ENCODE assay signal across 8 mouse cellular contexts in genomic region chr11:3153666-3154397, GRCm38 (mm10). TPM values are rescaled to one million over a fixed set of nuclear protein-coding genes. Genes with fewer than 3 reads are reported as not detected.
DNase-seq lines count a peak whose midpoint lies in the region; ATAC-seq and TF ChIP-seq lines count a peak whose summit lies in the region.
"Not testable (repeated sequence)": the region's sequence is repeated elsewhere in the genome, so short reads cannot be mapped to it uniquely, and the experiment has no call there.

No protein-coding gene starts in this region.

- not testable (repeated sequence) for H3K4me1 ChIP-seq in embryonic facial prominence, embryonic 15.5 days; heart, adult 2 months (ENCODE audit: control insufficient read depth, insufficient read depth, low read length)

- not testable (repeated sequence) for TF ChIP-seq CTCF in heart, adult 2 months (IDR thresholded peaks at IDR 0.05)

- not testable (repeated sequence) for TF ChIP-seq POLR2A in heart, adult 2 months (IDR thresholded peaks at IDR 0.05; ENCODE audit: insufficient read depth, low read depth, low read length)

- not testable (repeated sequence) for TF ChIP-seq EP300 in heart, adult 2 months (IDR thresholded peaks at IDR 0.05; ENCODE audit: insufficient read depth, low read depth, low read length)

- H3K27ac ChIP-seq in embryonic facial prominence, embryonic 15.5 days (replicated peaks); heart, adult 2 months: not testable (repeated sequence)

- not testable (repeated sequence) for H3K36me3 ChIP-seq in embryonic facial prominence, embryonic 15.5 days; heart, adult 2 months (ENCODE audit: control insufficient read depth, insufficient read depth, low read length)

- not testable (repeated sequence) for H3K4me2 ChIP-seq in embryonic facial prominence, embryonic 15.5 days (replicated peaks)

- not testable (repeated sequence) for H3K9ac ChIP-seq in embryonic facial prominence, embryonic 15.5 days; heart, adult 2 months (ENCODE audit: low read depth, low read length)

- intact Hi-C loops in heart, adult 2 months (cut with DNase I); left cerebral cortex, postnatal 25 days (cut with DNase I): not testable (repeated sequence)

- not testable (repeated sequence) for H3K4me3 ChIP-seq in embryonic facial prominence, embryonic 15.5 days (replicated peaks); heart, adult 2 months

- 68% methylated on average over 1 of the region's 1 CpGs for WGBS in embryonic facial prominence, embryonic 15.5 days
- 62% methylated on average over 1 of the region's 1 CpGs for WGBS in heart, adult 2 months

- H3K27me3 ChIP-seq in embryonic facial prominence, embryonic 15.5 days; heart, adult 2 months (ENCODE audit: control insufficient read depth, insufficient read depth, low read length): not testable (repeated sequence)

- H3K9me3 ChIP-seq in embryonic facial prominence, embryonic 15.5 days (replicated peaks) = not testable (repeated sequence)

- DNase-seq in adrenal gland, adult (ENCODE audit: inconsistent age in 2 of 2, low spot score in 1 of 2) = peak; percentile 67 to 92
- peak; percentile 69 to 71 for DNase-seq in heart, adult 2 months
- peak; percentile 72 for DNase-seq in kidney, adult 11 months
- peak; percentile 74 to 78 for DNase-seq in left cerebral cortex, postnatal 25 days (ENCODE audit: low spot score in 2 of 2)
- peak; percentile 63 to 66 for DNase-seq in right cerebral cortex, postnatal 36 days (ENCODE audit: low spot score in 2 of 2)
- DNase-seq in urinary bladder, postnatal 36 days (ENCODE audit: low spot score in 2 of 2) = peak; percentile 74 to 84

- H3K79me2 ChIP-seq in heart, adult 2 months (replicated peaks; ENCODE audit: control insufficient read depth, insufficient read depth, low read length) = not testable (repeated sequence)

- peak; percentile 72 for ATAC-seq in embryonic facial prominence, embryonic 15.5 days (ENCODE audit: insufficient number of reproducible peaks, low FRiP score, low TSS enrichment, low read depth)
- ATAC-seq in megakaryocyte, adult 5-6 weeks (ENCODE audit: poor library complexity, severe bottlenecking) = peak; percentile 9

RNA-seq across cellular contexts. Expression of gene Sfi1, which starts 39.4 kb away (rescaled TPM):
- polyA plus RNA-seq in embryonic facial prominence, embryonic 15.5 days (2015; fragmentation: Nextera tagmentation; extraction: Ambion mirVana) = 18.1 and 18.6 TPM in 2 replicates
- 10 to 100 TPM; 17.3 to 17.4 TPM for total RNA-seq in heart, adult 2 months (2021)
- 11.3 and 13.0 TPM in 2 replicates for polyA plus RNA-seq in heart, adult 2 months (2012; rRNA removed)
- 10 to 100 TPM; 48.2 to 69.5 TPM for total RNA-seq in left cerebral cortex, postnatal 25 days (2021)
- total RNA-seq in megakaryocyte, adult 5-6 weeks (2015) = 6.0 and 12.5 TPM in 2 replicates
- 7.5 and 9.6 TPM in 2 replicates for total RNA-seq in megakaryocyte, adult 5-6 weeks (2017)

RNA-seq across cellular contexts. Expression of gene Eif4enif1, which starts 48.4 kb away (rescaled TPM):
- 50.3 and 50.4 TPM in 2 replicates for polyA plus RNA-seq in embryonic facial prominence, embryonic 15.5 days (2015; fragmentation: Nextera tagmentation; extraction: Ambion mirVana)
- 10 to 100 TPM; 36.4 to 43.6 TPM for total RNA-seq in heart, adult 2 months (2021)
- polyA plus RNA-seq in heart, adult 2 months (2012; rRNA removed) = 29.6 and 44.3 TPM in 2 replicates
- 10 to 100 TPM; 68.7 to 71.5 TPM for total RNA-seq in left cerebral cortex, postnatal 25 days (2021)
- total RNA-seq in megakaryocyte, adult 5-6 weeks (2015) = 76.8 and 80.1 TPM in 2 replicates
- 44.9 and 50.7 TPM in 2 replicates for total RNA-seq in megakaryocyte, adult 5-6 weeks (2017)
